In the genomic region with DNA sequence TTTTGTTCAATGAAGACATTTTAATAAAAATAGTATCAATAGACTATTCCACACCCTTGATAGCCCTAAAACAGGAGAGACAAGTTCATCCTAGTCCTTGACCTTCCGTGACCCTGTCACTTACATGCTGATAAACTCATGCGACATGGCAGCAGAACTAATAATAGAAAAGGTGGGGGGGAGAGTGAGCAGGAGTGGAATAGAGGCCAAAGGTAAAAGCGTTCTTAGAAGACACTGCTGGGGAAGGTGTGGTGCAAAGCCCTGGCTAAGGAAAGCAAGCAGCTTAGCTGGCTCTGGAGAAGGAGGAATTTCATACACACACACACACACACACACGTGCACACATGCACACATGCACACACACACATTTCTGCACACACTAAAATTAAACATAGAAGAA, we compare ENCODE assay signal across 22 mouse cellular contexts. TPM values are rescaled to one million over a fixed set of nuclear protein-coding genes. Genes with fewer than 3 reads are reported as not detected.
DNase-seq lines count a peak whose midpoint lies in the region; ATAC-seq lines count a peak whose summit lies in the region.
"Had no signal": no experiment of that assay in that cellular context is flagged by ENCODE, and none has a peak within 500 bp of the region (broad histone marks: within the 10 kb centered on the region; RNA-seq: fewer than 3 reads in every experiment).

No protein-coding gene starts in this region.

- intact Hi-C loops in heart, postnatal 25 days (cut with DNase I), result no loop called here
- intact Hi-C loops in heart, postnatal 10 days (cut with DNase I), result loop anchor here (2.0 to 10.0 kb wide), 2 partner anchors 26 to 380 kb away; no protein-coding TSS in a partner anchor

- peak overlapping the region; percentile 68 for H3K9ac ChIP-seq in heart, embryonic 13.5 days
- no peak overlapping the region for H3K9ac ChIP-seq in stomach, embryonic 14.5 days (replicated peaks; ENCODE audit: low read depth, low read length)
- H3K9ac ChIP-seq: forebrain, embryonic 12.5 days; limb, embryonic 12.5 days; liver, embryonic 12.5 days; lung, embryonic 15.5 days; neural tube, embryonic 15.5 days had no signal

- peaks cover 39% of the 10 kb centered on the region for H3K4me1 ChIP-seq in heart, embryonic 10.5 days
- H3K4me1 ChIP-seq in heart, embryonic 13.5 days, result peaks cover 45% of the 10 kb centered on the region
- H3K4me1 ChIP-seq in stomach, embryonic 14.5 days (ENCODE audit: control insufficient read depth, insufficient read depth, low read length), result peaks cover 21% of the 10 kb centered on the region
- no peaks in the 10 kb centered on the region for H3K4me1 ChIP-seq in limb, embryonic 10.5 days
- H3K4me1 ChIP-seq: forebrain, embryonic 12.5 days; limb, embryonic 12.5 days had no signal

- ATAC-seq in heart, embryonic 13.5 days (ENCODE audit: extremely low read depth, insufficient number of reproducible peaks, low FRiP score, low TSS enrichment), result no peak
- no peak for ATAC-seq in stomach, embryonic 14.5 days (ENCODE audit: insufficient number of reproducible peaks, insufficient read depth, low FRiP score, low read depth)
- ATAC-seq: hindbrain, embryonic 16.5 days; liver, embryonic 12.5 days; midbrain, embryonic 16.5 days had no signal

- peak overlapping the region; percentile 78 for H3K27ac ChIP-seq in heart, embryonic 10.5 days
- peak overlapping the region; percentile 87 for H3K27ac ChIP-seq in heart, embryonic 13.5 days (replicated peaks)
- peak overlapping the region; percentile 71 for H3K27ac ChIP-seq in stomach, embryonic 14.5 days (ENCODE audit: low read length)
- H3K27ac ChIP-seq in limb, embryonic 10.5 days, result no peak overlapping the region
- H3K27ac ChIP-seq: forebrain, embryonic 12.5 days; limb, embryonic 12.5 days; liver, embryonic 12.5 days; neural tube, embryonic 15.5 days had no signal

- peak overlapping the region; percentile 60 for H3K4me2 ChIP-seq in heart, embryonic 13.5 days
- no peak overlapping the region for H3K4me2 ChIP-seq in stomach, embryonic 14.5 days (replicated peaks; ENCODE audit: low read depth, low read length)
- H3K4me2 ChIP-seq: forebrain, embryonic 12.5 days; limb, embryonic 12.5 days; liver, embryonic 12.5 days; lung, embryonic 15.5 days; neural tube, embryonic 15.5 days had no signal

- H3K9me3 ChIP-seq in heart, embryonic 10.5 days, result no peaks in the 10 kb centered on the region
- no peaks in the 10 kb centered on the region for H3K9me3 ChIP-seq in heart, embryonic 13.5 days
- no peaks in the 10 kb centered on the region for H3K9me3 ChIP-seq in stomach, embryonic 14.5 days (ENCODE audit: control insufficient read depth, low read depth, low read length)
- H3K9me3 ChIP-seq in limb, embryonic 10.5 days (replicated peaks), result no peaks in the 10 kb centered on the region
- H3K9me3 ChIP-seq: forebrain, embryonic 12.5 days; limb, embryonic 12.5 days; liver, embryonic 12.5 days; lung, embryonic 15.5 days; neural tube, embryonic 15.5 days had no signal

- H3K27me3 ChIP-seq in heart, embryonic 10.5 days (ENCODE audit: insufficient read depth, poor library complexity, severe bottlenecking), result no peaks in the 10 kb centered on the region
- no peaks in the 10 kb centered on the region for H3K27me3 ChIP-seq in heart, embryonic 13.5 days (replicated peaks)
- H3K27me3 ChIP-seq in stomach, embryonic 14.5 days (ENCODE audit: control insufficient read depth, insufficient read depth, low read length), result no peaks in the 10 kb centered on the region
- no peaks in the 10 kb centered on the region for H3K27me3 ChIP-seq in limb, embryonic 10.5 days (ENCODE audit: low read depth, poor library complexity, severe bottlenecking)
- H3K27me3 ChIP-seq: forebrain, embryonic 12.5 days; limb, embryonic 12.5 days; liver, embryonic 12.5 days; lung, embryonic 15.5 days; neural tube, embryonic 15.5 days had no signal

- H3K36me3 ChIP-seq in heart, embryonic 10.5 days, result peaks cover 16% of the 10 kb centered on the region; the same call in 1 of the 2 replicates
- H3K36me3 ChIP-seq in heart, embryonic 13.5 days, result peaks cover 41% of the 10 kb centered on the region
- H3K36me3 ChIP-seq in stomach, embryonic 14.5 days (ENCODE audit: control insufficient read depth, insufficient read depth, low read length), result peaks cover 10% of the 10 kb centered on the region
- 0 out of 2 replicates have a peak, but pooled peaks cover 2% of the 10 kb centered on the region for H3K36me3 ChIP-seq in limb, embryonic 10.5 days
- H3K36me3 ChIP-seq: forebrain, embryonic 12.5 days; neural tube, embryonic 15.5 days had no signal

- no peak for DNase-seq in heart, embryonic 10.5 days (ENCODE audit: low spot score)
- no peak for DNase-seq in heart, postnatal 25 days (ENCODE audit: low spot score)
- DNase-seq in heart, postnatal 10 days, result peak; percentile 46
- no peak for DNase-seq in cerebellum, adult 9-11 months
- DNase-seq in limb, embryonic 10.5 days (ENCODE audit: low spot score), result no peak
- no peak for DNase-seq in layer of hippocampus, adult 9-10 months (ENCODE audit: low spot score)
- DNase-seq: adrenal gland, postnatal 36 days; B cell, adult 2 months; cerebellum, adult 11-12 months; gastrocnemius, postnatal 10 days; kidney, adult 2 months; lung, postnatal 4 days; thymus, postnatal 36 days had no signal

- 37% methylated on average over 4 of the region's 4 CpGs for WGBS in heart, embryonic 10.5 days
- 19% methylated on average over 4 of the region's 4 CpGs for WGBS in heart, embryonic 13.5 days
- 25% methylated on average over 4 of the region's 4 CpGs for WGBS in stomach, embryonic 14.5 days
- WGBS in limb, embryonic 10.5 days, result 76% methylated on average over 4 of the region's 4 CpGs

- peak overlapping the region; percentile 12; the same call in 1 of the 2 replicates for H3K4me3 ChIP-seq in heart, embryonic 10.5 days
- H3K4me3 ChIP-seq in heart, embryonic 13.5 days, result no peak overlapping the region
- no peak overlapping the region for H3K4me3 ChIP-seq in stomach, embryonic 14.5 days (ENCODE audit: low read depth, low read length)
- H3K4me3 ChIP-seq in limb, embryonic 10.5 days, result no peak overlapping the region
- H3K4me3 ChIP-seq: forebrain, embryonic 12.5 days; limb, embryonic 12.5 days; liver, embryonic 12.5 days; lung, embryonic 15.5 days; neural tube, embryonic 15.5 days had no signal

RNA-seq across cellular contexts. Expression of a gene that starts 57.1 kb away (rescaled TPM):
- polyA plus RNA-seq in heart, embryonic 10.5 days (2016; fragmentation: Nextera tagmentation; extraction: Ambion mirVana), result 56.0 and 69.9 TPM in 2 replicates
- 10 to 100 TPM; 41.4 to 41.8 TPM for total RNA-seq in heart, postnatal 25 days (2021)
- 67.2 and 70.4 TPM in 2 replicates for polyA plus RNA-seq in heart, embryonic 13.5 days (2015; fragmentation: Nextera tagmentation; extraction: Ambion mirVana)
- 10 to 100 TPM; 65.0 to 67.8 TPM for total RNA-seq in heart, postnatal 10 days (2021)
- polyA plus RNA-seq in stomach, embryonic 14.5 days (2014; fragmentation: Nextera tagmentation; extraction: Ambion mirVana), result 96.9 and 115 TPM in 2 replicates
- 12.5 and 19.4 TPM in 2 replicates for polyA plus RNA-seq in limb, embryonic 10.5 days (2016; fragmentation: Nextera tagmentation; extraction: Ambion mirVana)

Comparison
In these comparisons a context has a peak if more than half of its experiments do, and no peak if none do; other contexts are left out.
1. DNase-seq: peak in heart, postnatal 10 days (2 of 2); none in heart, embryonic 10.5 days (single experiment), heart, postnatal 25 days (single experiment), cerebellum, adult 9-11 months (single experiment), limb, embryonic 10.5 days (single experiment) and layer of hippocampus, adult 9-10 months (single experiment).